Mouse (Mus musculus): ENCODE results near the gene Wiz. TPM values are rescaled to one million over a fixed set of nuclear protein-coding genes. Genes with fewer than 3 reads are reported as not detected.

Gene Wiz
- total RNA-seq (2023) = 32.1 TPM

DNA sequence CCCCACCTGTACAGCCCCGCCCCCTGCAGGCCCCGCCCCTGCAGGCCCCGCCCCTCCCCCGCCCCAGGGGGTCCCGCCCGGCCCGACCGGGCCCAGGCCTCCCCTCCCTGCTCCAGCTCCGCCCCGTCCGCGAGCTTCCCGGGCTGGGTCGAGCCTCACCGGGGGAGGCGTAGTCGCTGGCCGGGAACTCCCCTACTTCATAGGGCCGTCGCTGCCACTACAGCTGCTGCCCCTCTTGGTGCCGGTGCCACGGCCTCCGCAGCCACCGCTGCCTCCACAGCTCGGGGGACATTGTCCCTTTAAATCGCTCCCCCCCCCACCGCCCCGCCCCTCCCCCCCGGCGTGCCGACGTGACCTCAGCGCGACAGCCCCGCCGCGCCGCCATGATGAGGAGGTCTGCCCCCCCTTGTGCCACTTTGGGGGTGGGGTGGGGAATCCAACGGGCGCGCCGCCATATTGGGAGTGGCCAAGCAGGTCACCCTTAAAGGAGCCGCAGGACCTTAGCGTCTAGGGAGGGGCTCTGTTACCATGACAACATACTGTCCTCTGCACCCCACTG lies at the start of gene Wiz:
Wiz (minus strand) TSS at position 339 of the 559 bp plus-strand sequence.

DNA sequence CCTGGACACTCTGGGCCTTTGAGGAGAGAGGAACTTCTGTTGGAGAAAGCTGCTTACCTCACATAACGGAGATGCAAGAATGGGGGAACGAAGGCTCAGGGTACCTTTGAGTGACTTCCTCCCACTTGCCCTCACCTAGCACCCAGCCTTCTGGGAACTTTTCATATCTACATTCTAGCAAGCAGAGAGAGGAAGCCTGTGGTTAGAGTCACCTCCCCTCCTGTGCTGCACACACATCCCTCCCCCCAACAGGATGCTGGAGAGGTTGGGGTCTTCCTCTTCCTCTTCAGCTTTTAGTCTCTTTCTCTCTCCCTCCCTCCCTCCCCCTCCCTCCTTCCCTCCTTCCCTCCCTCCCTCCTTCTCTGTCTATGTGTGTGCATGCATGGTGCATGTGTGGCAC lies 34.8 kb upstream of the Wiz start, which contains the start of gene Pglyrp2:
Pglyrp2 (minus strand) TSS at position 134 of the 400 bp plus-strand sequence.

DNA sequence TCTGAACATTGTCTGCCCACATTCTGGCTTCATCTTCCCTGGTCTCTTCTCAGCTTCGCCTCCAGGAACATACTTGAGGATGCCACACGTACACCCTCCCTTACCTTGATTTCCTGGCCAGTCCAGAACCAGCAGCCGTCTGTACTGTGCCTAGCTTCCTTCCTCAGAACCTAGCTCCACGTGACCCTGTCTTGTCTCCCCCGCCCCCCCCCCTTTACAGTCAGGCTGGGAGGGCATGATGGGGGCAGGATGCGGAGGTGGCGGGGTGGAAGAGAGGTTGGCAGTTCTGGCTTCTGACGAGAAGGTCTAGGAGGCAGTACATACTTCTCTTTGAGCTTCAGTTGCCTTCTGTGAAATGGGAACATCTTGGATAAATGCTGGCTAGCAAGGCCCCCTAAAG lies 14.2 kb upstream of the Wiz start, which contains the start of gene Rasal3:
Rasal3 (minus strand) TSS at position 167 of the 400 bp plus-strand sequence.

DNA sequence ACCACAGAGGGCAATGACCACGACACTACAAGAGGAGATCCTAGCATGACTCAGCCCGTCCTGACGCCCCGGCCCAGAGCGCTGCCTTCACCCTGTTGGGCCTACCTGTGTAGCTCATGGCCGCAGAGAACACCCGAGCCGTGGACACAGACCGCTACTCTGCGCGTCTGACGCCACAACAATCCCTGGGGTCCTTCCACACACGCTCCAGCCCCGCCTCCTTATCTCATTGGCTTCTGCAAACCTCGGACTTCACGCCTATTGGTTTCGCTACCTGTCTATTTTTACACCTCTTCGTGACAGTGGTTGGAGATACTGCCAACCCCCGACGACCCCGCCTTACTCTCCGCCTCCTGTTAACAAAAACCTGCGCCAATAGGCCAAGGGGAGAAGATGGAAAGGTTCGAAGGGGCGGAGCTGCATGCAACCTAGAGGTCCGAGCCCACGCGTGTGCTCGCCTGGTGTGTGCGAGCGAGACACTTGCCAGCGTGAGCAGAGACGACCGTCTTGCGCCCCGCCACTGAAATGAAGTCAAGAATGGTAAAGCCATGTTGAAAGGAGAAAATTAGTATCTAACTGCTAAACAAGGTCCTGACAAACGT lies 38.8 kb downstream of the Wiz start, which contains the start of gene Akap8l:
Akap8l (minus strand) TSS at position 226 of the 602 bp plus-strand sequence.

DNA sequence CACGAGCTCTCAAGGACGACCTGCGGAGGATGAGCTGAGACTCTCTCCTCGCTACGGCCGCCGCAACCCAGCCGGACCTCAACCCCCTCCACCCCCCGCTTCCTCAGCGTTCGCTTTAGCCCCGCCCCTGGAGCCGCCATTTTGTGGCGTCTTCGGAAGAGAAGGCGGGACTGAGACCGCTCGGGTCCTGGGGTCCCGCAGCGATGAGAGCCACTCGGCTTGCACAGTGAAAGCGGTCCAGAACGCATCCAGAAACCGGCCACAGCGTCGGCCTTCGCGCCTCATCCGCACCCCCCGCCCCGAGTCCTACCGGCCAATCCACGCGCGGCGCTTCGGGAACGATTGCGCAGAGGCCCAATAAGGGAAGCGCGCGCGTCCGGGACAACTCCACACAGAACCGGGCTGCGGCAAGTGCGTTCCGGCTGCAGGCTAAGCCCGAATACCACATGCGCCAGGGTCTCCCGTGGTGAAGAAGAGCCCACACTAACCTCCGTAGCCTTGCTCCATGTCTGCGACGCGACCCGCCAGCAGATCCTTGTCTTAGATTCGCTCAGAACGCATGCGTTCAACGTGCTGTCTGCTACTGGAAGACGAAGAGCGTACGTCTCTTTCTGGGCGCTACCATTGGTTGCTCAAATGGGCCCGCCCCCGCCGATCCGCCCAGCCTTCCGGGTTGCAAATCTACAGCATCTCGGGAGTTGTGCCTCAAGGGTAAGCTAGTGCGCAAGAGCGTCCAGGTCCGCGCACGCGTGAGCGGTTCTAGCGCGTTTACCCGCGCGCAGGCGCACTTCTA lies 68.4 kb downstream of the Wiz start, which contains the start of gene Akap8:
Akap8 (minus strand) TSS at position 642 of the 793 bp plus-strand sequence.

Other genes starting within 250 kb of the Wiz start
- not detected for gene Notch3, start 222.6 kb downstream of the Wiz start, total RNA-seq (2023)
- gene Ephx3, start 199.9 kb downstream of the Wiz start, total RNA-seq (2023) = 2.2 TPM
- 337 TPM for gene Brd4, start 104.7 kb downstream of the Wiz start, total RNA-seq (2023)
- gene Akap8, start 68.2 kb downstream of the Wiz start, total RNA-seq (2023) = 343 TPM
- 153 TPM for gene Akap8l, start 38.8 kb downstream of the Wiz start, total RNA-seq (2023)
- 540 TPM for gene Rasal3, start 14.1 kb upstream of the Wiz start, total RNA-seq (2023)
- gene Pglyrp2, start 34.7 kb upstream of the Wiz start, total RNA-seq (2023) = 55.4 TPM
- gene Cyp4f39, start 63.3 kb upstream of the Wiz start, total RNA-seq (2023) = not detected
- gene Cyp4f17, start 116.6 kb upstream of the Wiz start, total RNA-seq (2023) = 1.2 TPM
- 9.0 TPM for gene Cyp4f16, start 147.1 kb upstream of the Wiz start, total RNA-seq (2023)
- 0.38 TPM for gene Cyp4f37, start 231.9 kb upstream of the Wiz start, total RNA-seq (2023)